Mouse (Mus musculus) naive thymus-derived CD4-positive, alpha-beta T cell, adult 5 months (primary cell): ENCODE measurements around the gene Brd7. TPM values are rescaled to one million over a fixed set of nuclear protein-coding genes. Genes with fewer than 3 reads are reported as not detected.

Experiments
- polyA plus RNA-seq: library from polyadenylated mRNA; unstranded; fragments of 100-300 nt; shearing (Covaris generic); gene quantifications from one replicate; pipeline ENCODE4 v1.2.1, GENCODE M21; 2017

Gene Brd7
- 58.8 TPM for polyA plus RNA-seq

GRCm38 (mm10) chr8:88361708-88362428 lies at the start of gene Brd7:
TSS of gene Brd7 (minus strand) at chr8:88362194.

Other genes with a start within 250 kb of the Brd7 start
- 31.6 TPM for gene Cnep1r1, start 243.4 kb downstream of the Brd7 start, polyA plus RNA-seq
- 41.6 TPM for gene Heatr3, start 224.3 kb downstream of the Brd7 start, polyA plus RNA-seq
- 74.0 TPM for gene Tent4b, start 163.0 kb downstream of the Brd7 start, polyA plus RNA-seq
- gene Adcy7, start 89.8 kb downstream of the Brd7 start, polyA plus RNA-seq, result 119 TPM
- gene Nkd1, start 159.2 kb upstream of the Brd7 start, polyA plus RNA-seq, result not detected